Mouse (Mus musculus): ENCODE results near the gene Ubl4a.

DNA sequence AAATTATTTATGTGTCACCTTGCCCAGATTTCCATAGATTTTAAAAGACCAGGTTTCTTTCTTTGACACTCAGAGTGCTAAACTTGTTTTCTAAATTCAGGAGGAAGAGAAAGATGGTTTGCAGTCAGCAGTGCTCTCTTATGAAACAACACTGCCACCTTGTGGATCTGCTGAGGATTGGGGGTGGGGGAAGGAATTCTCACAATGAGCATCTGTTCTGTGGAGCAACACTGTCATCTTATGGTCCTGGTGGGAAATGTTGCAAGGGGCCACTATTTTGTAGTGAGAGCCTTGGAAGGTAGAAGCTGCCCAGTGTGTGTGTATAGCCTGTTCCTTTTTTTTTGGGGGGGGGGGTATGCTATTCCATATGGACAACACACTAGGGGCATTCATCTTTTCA, 40.4 kb upstream of the Ubl4a start:
- TF ChIP-seq CTCF (IDR thresholded peaks at IDR 0.05; ENCODE audit: low read depth, low read length) (peak; percentile 29), POLR2A (IDR thresholded peaks at IDR 0.05; ENCODE audit: insufficient read depth, low read length) (no peak)

All from ES-Bruce4 (cell line).